Mouse (Mus musculus) urinary bladder, postnatal 14 days (tissue): ENCODE measurements around the gene Ybey.
A peak's percentile ranks its signal among the peaks of the same experiment; 100 is the strongest.

ENCODE experiments used
- DNase-seq: peaks from one replicate; pipeline ENCODE4 v3.0.0; 2021; ENCODE audit warnings: low spot score

Gene Ybey

DNA sequence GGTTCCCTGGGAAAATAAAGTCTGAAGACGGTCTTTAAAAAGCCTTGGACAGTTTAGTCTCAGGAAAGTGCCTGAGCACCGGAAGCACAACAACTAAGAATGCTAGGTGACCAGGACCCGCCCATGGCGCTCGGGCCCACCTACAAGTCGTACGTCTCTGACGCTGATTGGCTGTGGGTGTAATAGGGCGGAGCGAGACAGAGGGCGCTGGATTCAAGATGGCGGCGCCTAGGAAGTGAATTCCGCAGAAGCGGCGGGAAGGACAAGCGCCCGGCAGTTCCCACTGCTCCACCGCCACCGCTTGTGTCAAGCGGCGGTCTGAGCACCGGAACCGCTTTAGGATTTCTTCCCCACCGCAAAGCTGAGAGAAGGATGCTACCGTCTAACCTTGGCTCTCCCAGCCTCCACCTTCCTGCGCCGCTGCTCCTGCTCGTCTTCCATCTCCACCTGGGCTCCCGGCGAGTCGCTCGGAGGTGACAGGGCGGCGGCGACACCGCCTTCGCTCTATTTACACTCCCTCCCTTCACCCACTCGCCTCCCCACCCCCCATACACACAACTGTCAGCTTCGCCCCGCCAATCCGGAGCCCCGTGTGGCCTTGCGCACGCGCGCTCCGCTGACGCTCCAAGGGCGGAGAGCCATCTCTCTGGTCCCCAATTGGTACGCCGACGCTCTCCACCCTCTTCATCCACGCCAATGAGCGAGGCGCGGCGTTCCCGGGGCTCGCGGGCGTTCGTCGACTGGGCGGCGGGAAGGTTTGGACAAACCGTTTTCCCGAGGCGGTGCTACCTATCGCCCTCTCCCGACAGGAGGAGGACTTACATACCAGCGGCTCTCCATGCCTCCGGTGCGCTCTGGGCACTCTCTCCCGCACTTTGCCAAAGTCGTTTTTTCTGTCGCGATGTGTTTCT lies 26.5 kb downstream of the Ybey start, which contains the start of gene Pcnt:
Gene Pcnt (minus strand): TSS at position 609 of the 911 bp plus-strand sequence.
- peak; percentile 98 for DNase-seq

DNA sequence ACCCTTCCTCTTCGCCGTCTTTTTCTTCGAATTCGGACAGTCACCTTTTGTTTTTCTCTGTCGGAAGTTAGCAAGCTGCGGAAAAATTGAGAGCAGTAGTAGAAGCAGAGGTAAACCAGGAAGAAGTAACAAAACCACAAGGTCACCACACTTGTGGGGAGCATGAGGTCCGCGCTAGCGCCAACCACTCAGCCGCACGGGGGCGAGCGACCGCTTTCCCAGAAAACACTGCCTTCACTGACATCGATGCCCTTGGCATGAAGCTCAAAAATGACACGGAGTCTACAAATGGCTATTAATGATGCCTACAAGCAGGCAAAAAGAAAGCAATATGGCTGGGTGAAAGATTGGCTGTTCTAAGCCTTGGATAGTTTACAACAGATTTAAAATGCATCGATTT lies 28.6 kb downstream of the Ybey start, which contains the start of gene AC141477.1:
Gene AC141477.1 (minus strand): TSS at position 164 of the 400 bp plus-strand sequence.
- DNase-seq: no peak

DNA sequence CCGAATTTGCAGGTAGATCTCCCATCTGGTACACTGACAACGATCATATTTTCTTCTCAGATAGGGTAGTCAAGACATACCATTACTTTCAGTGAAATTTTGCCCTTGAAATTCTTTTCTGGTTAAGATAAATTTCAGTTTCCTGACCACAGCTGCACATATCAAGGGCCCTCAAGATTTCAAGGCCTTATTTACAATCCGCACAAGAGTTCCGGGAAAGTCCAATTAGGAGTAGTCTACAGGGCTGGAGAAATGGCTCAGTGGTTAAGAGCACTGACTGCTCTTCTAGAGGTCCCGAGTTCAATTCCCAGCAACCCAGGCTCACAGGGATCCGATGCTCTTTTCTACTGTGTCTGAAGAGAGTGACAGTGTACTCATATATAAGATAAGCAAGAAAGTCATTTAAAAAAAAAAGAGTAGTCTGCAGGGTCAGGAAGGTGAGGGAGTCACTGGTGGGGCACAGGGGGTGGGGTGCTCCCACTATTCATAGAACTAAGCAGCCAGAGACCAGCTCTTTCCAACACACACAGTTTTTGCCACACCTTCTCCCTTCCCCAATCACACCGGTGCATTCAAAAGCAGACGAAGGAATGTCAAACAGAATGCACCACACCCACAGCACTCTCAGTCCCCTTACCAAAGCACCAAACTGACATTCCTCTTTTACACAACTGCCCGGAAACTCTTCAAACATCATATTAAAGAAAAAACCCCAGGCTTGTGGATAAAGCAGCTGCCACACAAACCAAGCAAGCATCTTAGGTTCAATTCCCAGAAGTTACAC lies 29.6 kb downstream of the Ybey start:
- no peak for DNase-seq

DNA sequence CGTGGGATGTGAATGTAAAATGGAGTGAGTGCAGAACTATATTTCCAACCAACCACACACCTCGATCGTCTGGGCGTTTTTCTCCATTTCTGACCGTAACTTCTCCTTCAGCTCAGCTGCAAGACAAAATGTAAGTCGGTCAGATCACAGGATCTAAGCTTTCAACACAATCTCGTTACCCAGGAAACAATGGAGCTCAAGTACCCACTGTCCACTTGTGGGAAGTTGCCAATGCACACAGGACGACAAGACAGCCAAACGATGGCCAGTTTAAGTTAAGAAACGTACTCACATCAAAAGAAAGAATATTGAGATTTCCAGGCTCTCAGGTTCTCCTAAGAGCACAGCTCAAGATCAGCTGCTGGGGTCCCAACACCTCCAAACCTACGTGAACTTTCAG lies 35.0 kb downstream of the Ybey start:
- no peak for DNase-seq

DNA sequence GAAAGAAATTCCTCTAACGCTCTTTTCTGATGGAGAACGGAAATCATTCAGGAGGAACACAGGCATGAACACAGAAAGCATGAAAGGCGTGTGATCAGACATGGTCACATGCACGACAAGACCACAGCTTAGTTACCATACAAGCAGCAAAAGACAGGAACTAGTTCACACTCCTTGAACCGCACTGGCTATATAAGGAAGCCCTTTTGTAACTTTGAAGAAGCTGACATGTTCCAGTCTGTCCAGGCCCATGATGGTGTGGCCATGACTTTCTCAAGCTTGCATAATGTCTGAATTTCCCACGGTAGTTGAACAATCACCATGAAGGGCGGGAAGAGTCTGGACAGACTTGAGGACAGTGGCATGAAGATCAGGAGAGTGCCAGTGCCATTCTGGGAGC lies 43.2 kb downstream of the Ybey start:
- DNase-seq: no peak

DNA sequence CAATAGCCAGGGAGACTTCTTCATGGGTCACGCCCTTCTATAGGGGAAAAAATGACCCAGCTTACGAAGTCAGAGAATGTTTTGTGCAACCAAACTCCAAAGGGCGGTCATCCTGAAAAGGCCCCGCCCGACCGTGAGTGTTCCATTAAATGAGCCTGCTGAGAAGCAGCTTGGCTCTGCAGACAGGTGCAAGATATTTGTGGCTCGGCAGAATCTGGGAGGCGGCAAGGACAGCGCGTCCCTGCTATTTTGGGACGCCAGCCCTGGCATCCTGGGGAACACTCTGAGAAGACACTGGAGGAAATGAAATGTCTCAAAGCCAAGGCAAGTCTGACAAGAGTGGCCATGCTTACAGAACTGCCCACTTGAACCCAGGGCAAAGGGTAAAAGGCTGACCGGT lies 52.1 kb downstream of the Ybey start:
- no peak for DNase-seq
